Mouse (Mus musculus): ENCODE data around the gene Cplane1.

Cplane1 gene

DNA sequence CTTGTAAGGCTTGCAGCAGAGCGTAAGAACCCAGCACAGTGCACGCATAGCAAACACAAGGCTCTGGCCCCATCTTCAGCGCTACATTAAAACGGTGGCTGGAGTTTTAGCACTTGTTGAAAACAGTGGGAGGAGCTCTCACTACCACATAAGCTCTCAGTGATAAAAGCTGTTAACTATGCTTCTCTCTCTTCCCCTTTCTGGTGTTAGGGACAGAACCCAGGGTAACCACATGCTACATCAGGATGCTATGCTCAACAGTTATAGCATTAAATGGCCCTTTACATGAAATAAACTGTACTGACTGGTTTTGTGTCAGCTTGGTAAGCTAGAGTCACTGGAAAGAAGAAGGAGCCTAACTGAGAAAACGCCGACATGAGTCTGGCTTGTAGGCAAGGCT, 125.2 kb downstream of the Cplane1 start:
- DNase-seq (ENCODE audit: low spot score in 2 of 2), result no peak

DNA sequence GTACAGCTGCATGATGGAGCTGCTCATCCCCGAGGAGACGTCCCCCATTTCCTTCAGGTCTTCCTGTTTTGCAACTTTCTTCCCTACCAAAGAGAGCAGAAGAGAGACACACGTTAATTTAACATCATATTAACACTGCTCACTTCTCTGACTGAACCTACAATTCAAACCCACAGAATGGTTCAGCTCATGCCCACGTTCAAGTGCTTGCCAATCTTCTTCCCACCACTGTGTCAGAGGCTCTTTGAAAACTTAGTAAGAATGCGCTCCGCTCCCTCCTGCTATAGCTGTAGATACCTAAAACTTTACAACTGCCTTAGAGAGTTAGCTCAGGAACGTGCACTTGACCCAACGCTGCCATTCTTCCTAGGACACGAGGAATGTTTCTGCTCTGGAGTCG, 134.0 kb downstream of the Cplane1 start:
- no peak for DNase-seq (ENCODE audit: low spot score in 2 of 2)

DNA sequence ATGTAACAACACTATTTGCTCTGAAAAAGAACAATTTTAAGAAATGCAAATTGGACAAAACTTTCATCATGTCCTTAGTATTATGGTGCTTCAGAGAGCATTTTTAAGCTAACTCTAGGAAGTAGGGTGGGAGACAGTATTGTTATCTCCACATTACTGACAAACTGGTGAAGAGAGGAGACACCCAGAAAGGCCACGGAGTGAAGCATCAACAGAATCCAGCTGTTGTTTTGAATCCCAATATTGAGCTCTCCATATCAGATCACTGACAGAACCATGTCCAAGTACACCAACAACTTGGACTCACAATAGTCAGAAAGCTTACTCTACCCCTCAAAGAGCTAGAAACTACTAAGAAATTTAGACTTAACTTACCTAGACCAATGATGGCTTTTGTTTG, 136.6 kb downstream of the Cplane1 start:
- no peak for DNase-seq (ENCODE audit: low spot score in 2 of 2)

DNA sequence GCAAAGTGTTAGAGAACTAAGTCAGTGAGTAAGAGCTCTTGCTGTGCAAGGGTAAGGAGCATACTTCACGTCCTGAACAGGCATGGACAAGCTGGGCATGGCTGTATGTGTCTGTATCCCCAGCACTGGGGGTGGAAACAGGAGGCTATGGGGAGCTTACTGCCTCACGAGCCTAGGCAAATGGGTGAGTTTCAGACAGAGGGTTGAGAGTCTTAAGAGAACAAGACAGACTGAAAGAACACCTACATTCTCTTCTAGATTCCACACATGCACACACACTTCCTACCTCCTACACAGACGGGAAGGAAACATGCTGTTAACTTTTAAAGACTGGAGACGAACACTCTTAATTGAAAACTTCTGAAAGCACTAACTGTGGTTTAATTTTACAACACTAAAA, 148.5 kb downstream of the Cplane1 start:
- no peak for DNase-seq (ENCODE audit: low spot score in 2 of 2)

DNA sequence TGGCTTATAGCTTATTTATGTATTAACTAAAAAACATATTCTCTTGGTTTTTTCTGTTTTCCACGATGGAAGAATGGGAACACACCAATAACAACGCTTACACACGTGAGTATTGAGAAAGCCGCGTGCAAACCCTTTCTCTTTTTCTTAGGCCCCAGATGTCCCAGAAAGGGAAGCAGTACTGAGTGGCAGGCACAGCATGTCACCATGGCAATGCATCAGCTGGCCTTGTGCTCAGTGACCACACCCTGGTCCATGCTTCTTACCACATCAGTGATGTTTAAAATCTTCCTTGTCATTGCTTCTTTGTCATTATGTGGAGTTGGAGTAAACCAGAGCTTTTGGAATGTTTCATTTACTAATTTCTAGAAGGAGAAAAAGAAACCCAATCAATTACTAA, 150.3 kb downstream of the Cplane1 start:
- DNase-seq (ENCODE audit: low spot score in 2 of 2), result no peak
